Mouse (Mus musculus) forebrain, embryonic 12.5 days (tissue): ENCODE data around the gene Fgfrl1. TPM values are rescaled to one million over a fixed set of nuclear protein-coding genes. Genes with fewer than 3 reads are reported as not detected.

Experiments used
- ATAC-seq: fragments of 200-750 bp; cut with Nextera tagmentation; 2 replicates; pipeline ENCODE4 v1.8.0; 2017; ENCODE audit warnings: moderate TSS enrichment; ENCODE audit not compliant: low FRiP score
- H3K27ac ChIP-seq: fragments of 300-500 bp; sonication (generic); 2 replicates; pipeline ENCODE4 v1.5.1; 2016; ENCODE audit warnings: mild to moderate bottlenecking
- H3K27me3 ChIP-seq: fragments of 300-500 bp; sonication (generic); 2 replicates; pipeline ENCODE4 v1.6.1; 2016; ENCODE audit warnings: mild to moderate bottlenecking
- H3K36me3 ChIP-seq: fragments of 300-500 bp; sonication (generic); replicated peaks from 2 replicates; pipeline ENCODE4 v1.6.1; 2016; ENCODE audit warnings: mild to moderate bottlenecking
- H3K4me1 ChIP-seq: fragments of 300-500 bp; sonication (generic); 2 replicates; pipeline ENCODE4 v1.6.1; 2016
- H3K4me2 ChIP-seq: fragments of 300-500 bp; sonication (generic); 2 replicates; pipeline ENCODE4 v1.6.1; 2016; ENCODE audit warnings: mild to moderate bottlenecking, moderate library complexity
- H3K4me3 ChIP-seq: fragments of 300-500 bp; sonication (generic); replicated peaks from 2 replicates; pipeline ENCODE4 v1.5.1; 2016; ENCODE audit warnings: mild to moderate bottlenecking
- H3K9ac ChIP-seq: fragments of 300-500 bp; sonication (generic); 2 replicates; pipeline ENCODE4 v1.6.1; 2016; ENCODE audit warnings: mild to moderate bottlenecking
- H3K9me3 ChIP-seq: fragments of 300-500 bp; sonication (generic); 2 replicates; pipeline ENCODE4 v1.6.1; 2016
- WGBS: fragments of 180-500 bp; shearing (Covaris S2); methylation state at CpG from one replicate; pipeline ENCODE4 v1.1.7; 2016; 5-methylcytosine and 5-hydroxymethylcytosine counted together
- polyA plus RNA-seq: library from polyadenylated mRNA; unstranded; fragments of >200 nt; fragmentation: Nextera tagmentation; extraction: Ambion mirVana; gene quantifications from 2 replicates; pipeline ENCODE4 v1.2.1, GENCODE M21; 2016

The Fgfrl1 gene
- polyA plus RNA-seq, 1 experiment from 2014 or later: 19.3 TPM

GRCm38 (mm10) chr5:108711968-108712367, 19.8 kb downstream of the Fgfrl1 start:
- 78% methylated on average over 6 of the region's 6 CpGs for WGBS
- no peaks in the 10 kb centered on the region for H3K27me3 ChIP-seq

GRCm38 (mm10) chr5:108713096-108713495, 20.9 kb downstream of the Fgfrl1 start:
- Histone ChIP-seq H3K4me2 (no peak overlapping the region), H3K4me3 (no peak overlapping the region)
- 86% methylated on average over 2 of the region's 2 CpGs for WGBS

More at GRCm38 (mm10) chr5:108711968-108712367, 19.8 kb downstream of the Fgfrl1 start:
- Histone ChIP-seq H3K27ac (no peak overlapping the region), H3K9me3 (no peaks in the 10 kb centered on the region), H3K4me3 (no peak overlapping the region), H3K36me3 (0 out of 2 replicates have a peak, but pooled peaks cover 9% of the 10 kb centered on the region), H3K4me1 (no peaks in the 10 kb centered on the region), H3K9ac (no peak overlapping the region), H3K4me2 (no peak overlapping the region)
- no peak for ATAC-seq

GRCm38 (mm10) chr5:108713691-108714090, 21.5 kb downstream of the Fgfrl1 start:
- no peak overlapping the region for H3K27ac ChIP-seq
- H3K4me1 ChIP-seq: peaks cover 5% of the 10 kb centered on the region; the same call in 1 of the 2 replicates
- no peak overlapping the region for H3K4me2 ChIP-seq
- no peak for ATAC-seq
- H3K4me3 ChIP-seq: no peak overlapping the region
- no peaks in the 10 kb centered on the region for H3K36me3 ChIP-seq
- H3K9me3 ChIP-seq: no peaks in the 10 kb centered on the region
- no peak overlapping the region for H3K9ac ChIP-seq
- no peaks in the 10 kb centered on the region for H3K27me3 ChIP-seq

More at GRCm38 (mm10) chr5:108713096-108713495, 20.9 kb downstream of the Fgfrl1 start:
- no peaks in the 10 kb centered on the region for H3K9me3 ChIP-seq
- 0 out of 2 replicates have a peak, but pooled peaks cover 3% of the 10 kb centered on the region for H3K36me3 ChIP-seq
- no peaks in the 10 kb centered on the region for H3K27me3 ChIP-seq
- H3K9ac ChIP-seq: no peak overlapping the region
- H3K4me1 ChIP-seq: peaks cover 5% of the 10 kb centered on the region; the same call in 1 of the 2 replicates
- ATAC-seq: no peak
- H3K27ac ChIP-seq: no peak overlapping the region

GRCm38 (mm10) chr5:108714149-108714548, 22.0 kb downstream of the Fgfrl1 start:
- peaks cover 5% of the 10 kb centered on the region; the same call in 1 of the 2 replicates for H3K4me1 ChIP-seq
- H3K27me3 ChIP-seq: no peaks in the 10 kb centered on the region
- H3K9ac ChIP-seq: no peak overlapping the region
- WGBS: 58% methylated on average over 6 of the region's 6 CpGs
- ATAC-seq: no peak
- no peaks in the 10 kb centered on the region for H3K9me3 ChIP-seq
- H3K36me3 ChIP-seq: no peaks in the 10 kb centered on the region
- no peak overlapping the region for H3K4me3 ChIP-seq
- no peak overlapping the region for H3K27ac ChIP-seq
- H3K4me2 ChIP-seq: no peak overlapping the region

- Histone ChIP-seq H3K4me2 (no peak overlapping the region), H3K27ac (no peak overlapping the region), H3K9ac (no peak overlapping the region), H3K4me3 (no peak overlapping the region), H3K9me3 (no peaks in the 10 kb centered on the region), H3K27me3 (no peaks in the 10 kb centered on the region), H3K36me3 (no peaks in the 10 kb centered on the region), H3K4me1 (peaks cover 5% of the 10 kb centered on the region; the same call in 1 of the 2 replicates)
- 88% methylated on average over 1 of the region's 1 CpGs for WGBS
- no peak for ATAC-seq
Observed at GRCm38 (mm10) chr5:108715974-108716373, 23.8 kb downstream of the Fgfrl1 start.

GRCm38 (mm10) chr5:108718051-108718450, 25.9 kb downstream of the Fgfrl1 start:
- H3K9ac ChIP-seq: no peak overlapping the region
- H3K27me3 ChIP-seq: no peaks in the 10 kb centered on the region
- no peak for ATAC-seq
- no peak overlapping the region for H3K4me3 ChIP-seq
- H3K36me3 ChIP-seq: no peaks in the 10 kb centered on the region
- 49% methylated on average over 4 of the region's 4 CpGs for WGBS
- H3K9me3 ChIP-seq: no peaks in the 10 kb centered on the region
- H3K27ac ChIP-seq: 0 out of 2 replicates have a peak overlapping the region, but pooled peaks have one; percentile 9
- H3K4me2 ChIP-seq: no peak overlapping the region
- peaks cover 5% of the 10 kb centered on the region; the same call in 1 of the 2 replicates for H3K4me1 ChIP-seq

- ATAC-seq: no peak
- no peak overlapping the region for H3K9ac ChIP-seq
- 63% methylated on average over 7 of the region's 7 CpGs for WGBS
- H3K27me3 ChIP-seq: no peaks in the 10 kb centered on the region
- peaks cover 5% of the 10 kb centered on the region; the same call in 1 of the 2 replicates for H3K4me1 ChIP-seq
- no peaks in the 10 kb centered on the region for H3K9me3 ChIP-seq
- no peak overlapping the region for H3K4me3 ChIP-seq
- no peak overlapping the region for H3K27ac ChIP-seq
- H3K4me2 ChIP-seq: no peak overlapping the region
- H3K36me3 ChIP-seq: no peaks in the 10 kb centered on the region
Observed at GRCm38 (mm10) chr5:108719761-108720160, 27.6 kb downstream of the Fgfrl1 start.

GRCm38 (mm10) chr5:108724006-108724405, 31.8 kb downstream of the Fgfrl1 start:
- H3K36me3 ChIP-seq: no peaks in the 10 kb centered on the region
- WGBS: 69% methylated on average over 2 of the region's 2 CpGs
- no peaks in the 10 kb centered on the region for H3K27me3 ChIP-seq
- no peaks in the 10 kb centered on the region for H3K9me3 ChIP-seq
- H3K27ac ChIP-seq: no peak overlapping the region
- H3K4me1 ChIP-seq: no peaks in the 10 kb centered on the region
- H3K4me3 ChIP-seq: no peak overlapping the region
- ATAC-seq: no peak
- H3K4me2 ChIP-seq: no peak overlapping the region
- no peak overlapping the region for H3K9ac ChIP-seq

GRCm38 (mm10) chr5:108726557-108727248, 34.5 kb downstream of the Fgfrl1 start:
- H3K27ac ChIP-seq: no peak overlapping the region

GRCm38 (mm10) chr5:108727425-108727824, 35.2 kb downstream of the Fgfrl1 start:
- WGBS: 85% methylated on average over 1 of the region's 1 CpGs
- H3K4me3 ChIP-seq: no peak overlapping the region
- no peaks in the 10 kb centered on the region for H3K4me1 ChIP-seq
- no peaks in the 10 kb centered on the region for H3K27me3 ChIP-seq
- H3K9me3 ChIP-seq: no peaks in the 10 kb centered on the region
- H3K9ac ChIP-seq: no peak overlapping the region
- no peak overlapping the region for H3K27ac ChIP-seq
- no peaks in the 10 kb centered on the region for H3K36me3 ChIP-seq
- no peak overlapping the region for H3K4me2 ChIP-seq
- ATAC-seq: no peak

More at GRCm38 (mm10) chr5:108726557-108727248, 34.5 kb downstream of the Fgfrl1 start:
- Histone ChIP-seq H3K4me1 (no peaks in the 10 kb centered on the region), H3K4me2 (no peak overlapping the region), H3K4me3 (no peak overlapping the region), H3K9ac (no peak overlapping the region), H3K27me3 (no peaks in the 10 kb centered on the region), H3K36me3 (no peaks in the 10 kb centered on the region), H3K9me3 (no peaks in the 10 kb centered on the region)
- ATAC-seq: peak; percentile 88
- WGBS: 22% methylated on average over 5 of the region's 5 CpGs

- H3K27me3 ChIP-seq: no peaks in the 10 kb centered on the region
- 83% methylated on average over 2 of the region's 2 CpGs for WGBS
- H3K9me3 ChIP-seq: no peaks in the 10 kb centered on the region
- no peaks in the 10 kb centered on the region for H3K4me1 ChIP-seq
- no peak overlapping the region for H3K4me3 ChIP-seq
- no peak for ATAC-seq
- H3K36me3 ChIP-seq: no peaks in the 10 kb centered on the region
- no peak overlapping the region for H3K27ac ChIP-seq
- no peak overlapping the region for H3K4me2 ChIP-seq
- no peak overlapping the region for H3K9ac ChIP-seq
Observed at GRCm38 (mm10) chr5:108741844-108742243, 49.7 kb downstream of the Fgfrl1 start.

GRCm38 (mm10) chr5:108742596-108742995, 50.4 kb downstream of the Fgfrl1 start:
- H3K4me3 ChIP-seq: no peak overlapping the region
- H3K4me2 ChIP-seq: no peak overlapping the region
- H3K36me3 ChIP-seq: no peaks in the 10 kb centered on the region
- WGBS: 55% methylated on average over 2 of the region's 2 CpGs
- no peaks in the 10 kb centered on the region for H3K9me3 ChIP-seq
- no peak for ATAC-seq
- no peak overlapping the region for H3K9ac ChIP-seq
- H3K27me3 ChIP-seq: no peaks in the 10 kb centered on the region
- no peak overlapping the region for H3K27ac ChIP-seq
- no peaks in the 10 kb centered on the region for H3K4me1 ChIP-seq

GRCm38 (mm10) chr5:108743856-108744255, 51.7 kb downstream of the Fgfrl1 start:
- Histone ChIP-seq H3K36me3 (no peaks in the 10 kb centered on the region), H3K4me2 (no peak overlapping the region), H3K9me3 (no peaks in the 10 kb centered on the region), H3K4me1 (no peaks in the 10 kb centered on the region), H3K27ac (no peak overlapping the region), H3K4me3 (no peak overlapping the region), H3K27me3 (no peaks in the 10 kb centered on the region), H3K9ac (no peak overlapping the region)
- 72% methylated on average over 2 of the region's 2 CpGs for WGBS
- no peak for ATAC-seq
